Mouse (Mus musculus) CH12.LX (cell line): ENCODE measurements around the gene Irak3. TPM values are rescaled to one million over a fixed set of nuclear protein-coding genes. Genes with fewer than 3 reads are reported as not detected.

Experiments
- DNase-seq: peaks from one replicate; pipeline ENCODE4 v3.0.0-alpha.2; 2013; ENCODE audit errors: extremely low read depth
- H3K27ac ChIP-seq: 2 replicates; pipeline ENCODE4 v1.5.1; 2012; ENCODE audit warnings: low read depth, mild to moderate bottlenecking, control low read depth, moderate library complexity; ENCODE audit not compliant: insufficient read depth
- H3K27me3 ChIP-seq: replicated peaks from 2 replicates; pipeline ENCODE3; 2012; ENCODE audit warnings: inconsistent platforms
- H3K36me3 ChIP-seq, 2 experiments: replicated peaks in 1 of 2; 2 replicates each; pipeline versions ENCODE3 to v1.6.1; 2012; ENCODE audit warnings: inconsistent platforms in 1 of 2, low read length in 1 of 2, mild to moderate bottlenecking in 1 of 2, mixed read lengths in 1 of 2, moderate library complexity in 1 of 2; ENCODE audit not compliant: control insufficient read depth in 1 of 2, insufficient read depth in 1 of 2
- H3K4me1 ChIP-seq, 2 experiments: 2 replicates each; pipeline ENCODE4 v1.6.1; 2012; ENCODE audit warnings: inconsistent platforms in 1 of 2, moderate library complexity in 1 of 2; ENCODE audit not compliant: insufficient read depth in 2 of 2, control insufficient read depth in 1 of 2
- H3K4me2 ChIP-seq: 2 replicates; pipeline ENCODE4 v1.6.1; 2012; ENCODE audit warnings: low read depth, mild to moderate bottlenecking, control low read depth; ENCODE audit not compliant: poor library complexity, insufficient read depth, severe bottlenecking
- H3K4me3 ChIP-seq, 3 experiments: fragments of 150-350 bp in 1 of 3; sonication (generic) in 1 of 3; replicated peaks in 1 of 3; 2 replicates each; pipeline versions ENCODE3 to v1.5.1; 2011 to 2012; ENCODE audit warnings: low read depth in 2 of 3, low read length in 2 of 3, mild to moderate bottlenecking in 2 of 3, moderate library complexity in 2 of 3, control low read depth in 1 of 3, improper control_type of control experiment in 1 of 3, inconsistent platforms in 1 of 3, mixed read lengths in 1 of 3; ENCODE audit not compliant: poor library complexity in 1 of 3
- H3K79me2 ChIP-seq: replicated peaks from 2 replicates; pipeline ENCODE4 v1.6.1; 2012; ENCODE audit warnings: mild to moderate bottlenecking, moderate library complexity; ENCODE audit not compliant: control insufficient read depth, poor library complexity, insufficient read depth, severe bottlenecking; ENCODE audit errors: extremely low read depth
- H3K9ac ChIP-seq: 2 replicates; pipeline ENCODE4 v1.6.1; 2012; ENCODE audit warnings: low read depth, mild to moderate bottlenecking, control low read depth, moderate library complexity; ENCODE audit not compliant: insufficient read depth
- H3K9me3 ChIP-seq: replicated peaks from 2 replicates; pipeline ENCODE3; 2012; ENCODE audit warnings: low read length, inconsistent platforms, mixed read lengths
- CHD1 ChIP-seq: IDR thresholded peaks from 2 replicates; pipeline ENCODE4 v1.6.1; 2012; ENCODE audit warnings: low read depth, low read length, improper control_type of control experiment, inconsistent platforms
- CTCF ChIP-seq, 2 experiments: IDR thresholded peaks in 1 of 2; conservative IDR thresholded peaks in 1 of 2; 2 replicates each; pipeline ENCODE4 v1.5.1; 2011 to 2012; ENCODE audit warnings: low read depth in 2 of 2, low read length in 2 of 2, improper control_type of control experiment in 1 of 2, inconsistent platforms in 1 of 2, mild to moderate bottlenecking in 1 of 2, moderate library complexity in 1 of 2
- E2F4 ChIP-seq: IDR thresholded peaks from 2 replicates; pipeline ENCODE4 v1.6.1; 2011; ENCODE audit warnings: low read depth, low read length, improper control_type of control experiment; ENCODE audit not compliant: insufficient replicate concordance
- ELF1 ChIP-seq: IDR thresholded peaks from 2 replicates; pipeline ENCODE4 v1.6.1; 2014; ENCODE audit warnings: low read depth, mild to moderate bottlenecking, inconsistent platforms, low read length, improper control_type of control experiment
- ETS1 ChIP-seq: conservative IDR thresholded peaks from 2 replicates; pipeline ENCODE4 v1.6.1; 2012; ENCODE audit warnings: low read depth, mild to moderate bottlenecking, inconsistent platforms, low read length, improper control_type of control experiment, moderate library complexity
- GABPA ChIP-seq: IDR thresholded peaks from 2 replicates; pipeline ENCODE4 v1.6.1; 2012; ENCODE audit warnings: low read depth, low read length, improper control_type of control experiment, inconsistent platforms; ENCODE audit not compliant: insufficient replicate concordance
- HCFC1 ChIP-seq: IDR thresholded peaks from 2 replicates; pipeline ENCODE4 v1.6.1; 2012; ENCODE audit warnings: low read depth, mild to moderate bottlenecking, inconsistent platforms, low read length, improper control_type of control experiment
- IRF4 ChIP-seq: IDR thresholded peaks from 2 replicates; pipeline ENCODE4 v1.6.1; 2014; ENCODE audit warnings: low read depth, mild to moderate bottlenecking, inconsistent platforms, low read length, improper control_type of control experiment
- KAT2A ChIP-seq: IDR thresholded peaks from 2 replicates; pipeline ENCODE4 v1.6.1; 2012; ENCODE audit warnings: low read length, improper control_type of control experiment, inconsistent platforms; ENCODE audit not compliant: insufficient replicate concordance
- MAFK ChIP-seq: IDR thresholded peaks from 2 replicates; pipeline ENCODE4 v1.6.1; 2011; ENCODE audit warnings: low read length, improper control_type of control experiment; ENCODE audit not compliant: insufficient replicate concordance
- MAX ChIP-seq: IDR thresholded peaks from 2 replicates; pipeline ENCODE4 v1.6.1; 2011; ENCODE audit warnings: low read length, improper control_type of control experiment
- MXI1 ChIP-seq: IDR thresholded peaks from 2 replicates; pipeline ENCODE4 v1.6.1; 2011; ENCODE audit warnings: mild to moderate bottlenecking, low read depth, low read length, improper control_type of control experiment
- MYC ChIP-seq: IDR thresholded peaks from 2 replicates; pipeline ENCODE4 v1.6.1; 2011; ENCODE audit warnings: low read depth, mild to moderate bottlenecking, improper control_type of control experiment, low read length
- NELFE ChIP-seq: IDR thresholded peaks from 2 replicates; pipeline ENCODE4 v1.6.1; 2011; ENCODE audit warnings: low read depth, low read length, improper control_type of control experiment
- NRF1 ChIP-seq: IDR thresholded peaks from 2 replicates; pipeline ENCODE4 v1.6.1; 2014; ENCODE audit warnings: low read depth, mild to moderate bottlenecking, inconsistent platforms, low read length, improper control_type of control experiment, moderate library complexity
- PAX5 ChIP-seq: IDR thresholded peaks from 2 replicates; pipeline ENCODE4 v1.6.1; 2012; ENCODE audit warnings: low read length, inconsistent platforms, mixed read lengths
- POLR2A ChIP-seq: IDR thresholded peaks from 2 replicates; pipeline ENCODE4 v1.6.1; 2011; ENCODE audit warnings: low read depth, mild to moderate bottlenecking, improper control_type of control experiment, low read length
- RAD21 ChIP-seq: IDR thresholded peaks from 2 replicates; pipeline ENCODE4 v1.6.1; 2011; ENCODE audit warnings: low read depth, mild to moderate bottlenecking, low read length, improper control_type of control experiment, moderate library complexity
- RCOR1 ChIP-seq: conservative IDR thresholded peaks from 2 replicates; pipeline ENCODE4 v1.6.1; 2012; ENCODE audit warnings: low read depth, mild to moderate bottlenecking, inconsistent platforms, low read length, improper control_type of control experiment
- SIN3A ChIP-seq: IDR thresholded peaks from 2 replicates; pipeline ENCODE4 v1.6.1; 2012; ENCODE audit warnings: low read length, improper control_type of control experiment, inconsistent platforms
- SMC3 ChIP-seq: IDR thresholded peaks from 2 replicates; pipeline ENCODE4 v1.6.1; 2011; ENCODE audit warnings: low read depth, low read length, improper control_type of control experiment
- TBP ChIP-seq: conservative IDR thresholded peaks from 2 replicates; pipeline ENCODE4 v1.6.1; 2011; ENCODE audit warnings: low read depth, low read length, improper control_type of control experiment
- TCF12 ChIP-seq: IDR thresholded peaks from 2 replicates; pipeline ENCODE4 v1.6.1; 2014; ENCODE audit warnings: low read depth, mild to moderate bottlenecking, inconsistent platforms, low read length, improper control_type of control experiment
- UBTF ChIP-seq: IDR thresholded peaks from 2 replicates; pipeline ENCODE4 v1.6.1; 2012; ENCODE audit warnings: low read depth, mild to moderate bottlenecking, inconsistent platforms, low read length, improper control_type of control experiment, moderate library complexity
- USF1 ChIP-seq: IDR thresholded peaks from 2 replicates; pipeline ENCODE4 v1.6.1; 2014; ENCODE audit warnings: low read depth, mild to moderate bottlenecking, inconsistent platforms, low read length, improper control_type of control experiment
- USF2 ChIP-seq: conservative IDR thresholded peaks from 2 replicates; pipeline ENCODE4 v1.6.1; 2011; ENCODE audit warnings: low read depth, low read length, improper control_type of control experiment
- ZC3H11A ChIP-seq: IDR thresholded peaks from 2 replicates; pipeline ENCODE4 v1.6.1; 2012; ENCODE audit warnings: low read depth, mild to moderate bottlenecking, inconsistent platforms, low read length, improper control_type of control experiment
- ZKSCAN1 ChIP-seq: IDR thresholded peaks from 2 replicates; pipeline ENCODE4 v1.6.1; 2012; ENCODE audit warnings: low read depth, inconsistent platforms, low read length, improper control_type of control experiment, borderline replicate concordance
- dilution Hi-C: fragments of 300-500 bp; cut with MboI; formaldehyde crosslinking; loops from 2 replicates; pipeline ENCODE4 v1.14.3; 2020; ENCODE audit warnings: low sequenced_read_pairs; ENCODE audit not compliant: extremely low pct_unique_long_range_greater_than_20kb, extremely low pct_ligation_motif_present
- in situ Hi-C: fragments of 300-500 bp; cut with MboI; formaldehyde crosslinking; loops from 3 replicates; pipeline ENCODE4 v1.14.3; 2019; ENCODE audit warnings: low sequenced_read_pairs, low pct_ligation_motif_present, low pct_unique_long_range_greater_than_20kb, mixed read lengths
- polyA plus RNA-seq: library from polyadenylated mRNA; unstranded; fragments of >175 nt; gene quantifications from 2 replicates; pipeline ENCODE4 v1.2.1, GENCODE M21; 2012; ENCODE audit warnings: low read depth; ENCODE audit not compliant: insufficient read length
- total RNA-seq, 2 experiments: library from RNA; depleted of rRNA; stranded (reverse); fragments of 300-350 nt in 1 of 2; fragments of >200 nt in 1 of 2; gene quantifications; 2 replicates each; pipeline ENCODE4 v1.2.3; 2012 to 2014

The Irak3 gene
- total and polyA plus RNA-seq, 3 experiments, result 0.50 to 3.1 (median 1.1) TPM

GRCm38 (mm10) chr10:120246994-120247750 is 45.2 kb upstream of the Irak3 start:
- no peaks in the 10 kb centered on the region for H3K9me3 ChIP-seq
- no peaks in the 10 kb centered on the region for H3K79me2 ChIP-seq
- DNase-seq, result peak; percentile 89
- H3K36me3 ChIP-seq, result no peaks in the 10 kb centered on the region
- no peak overlapping the region; the same call in 1 of the 2 replicates for H3K4me2 ChIP-seq
- no peak overlapping the region for H3K4me3 ChIP-seq
- H3K27ac ChIP-seq, result no peak overlapping the region
- no peak for TF ChIP-seq MAFK
- no peak for TF ChIP-seq MAX
- TF ChIP-seq RAD21, result peak; percentile 67
- TF ChIP-seq NELFE, result no peak
- TF ChIP-seq HCFC1, result no peak
- 0 out of 2 replicates have a peak, but pooled peaks have one; percentile 40 for TF ChIP-seq TBP
- TF ChIP-seq RCOR1, result no peak
- TF ChIP-seq ZKSCAN1, result no peak
- TF ChIP-seq E2F4, result no peak
- TF ChIP-seq TCF12, result no peak
- TF ChIP-seq IRF4, result peak; percentile 32
- peak; percentile 30; the same call in 1 of the 2 replicates for TF ChIP-seq ELF1
- no peak for TF ChIP-seq SIN3A
- no peak for TF ChIP-seq PAX5
- TF ChIP-seq GABPA, result no peak
- no peak for TF ChIP-seq POLR2A
- TF ChIP-seq USF1, result no peak
- no peak for TF ChIP-seq ETS1
- TF ChIP-seq MYC, result no peak
- no peak for TF ChIP-seq NRF1
- TF ChIP-seq CHD1, result no peak
- TF ChIP-seq KAT2A, result no peak
- TF ChIP-seq MXI1, result no peak
- peak; percentile 68 for TF ChIP-seq SMC3
- TF ChIP-seq UBTF, result no peak
- TF ChIP-seq CTCF (conservative IDR thresholded peaks at IDR 0.05 in 1 of 2, IDR thresholded peaks at IDR 0.05 in 1 of 2; ENCODE audit: low read depth in 2 of 2, low read length in 2 of 2), result peak; percentile 79 to 80
- TF ChIP-seq ZC3H11A, result no peak
- TF ChIP-seq USF2, result no peak
- peaks cover 4 to 18% of the 10 kb centered on the region in 2 experiments for H3K4me1 ChIP-seq
- no peaks in the 10 kb centered on the region for H3K27me3 ChIP-seq
- no peak overlapping the region for H3K9ac ChIP-seq
- in situ Hi-C loops (loop anchor here (25.0 kb wide), 1 partner anchor 1015 kb away; no protein-coding TSS in a partner anchor), dilution Hi-C loops (no loop called here)
